Mouse (Mus musculus): ENCODE data around the gene Ift88. TPM values are rescaled to one million over a fixed set of nuclear protein-coding genes. Genes with fewer than 3 reads are reported as not detected.
A peak's percentile ranks its signal among the peaks of the same experiment; 100 is the strongest.

The Ift88 gene
- polyA plus RNA-seq, 1 experiment = not detected

DNA sequence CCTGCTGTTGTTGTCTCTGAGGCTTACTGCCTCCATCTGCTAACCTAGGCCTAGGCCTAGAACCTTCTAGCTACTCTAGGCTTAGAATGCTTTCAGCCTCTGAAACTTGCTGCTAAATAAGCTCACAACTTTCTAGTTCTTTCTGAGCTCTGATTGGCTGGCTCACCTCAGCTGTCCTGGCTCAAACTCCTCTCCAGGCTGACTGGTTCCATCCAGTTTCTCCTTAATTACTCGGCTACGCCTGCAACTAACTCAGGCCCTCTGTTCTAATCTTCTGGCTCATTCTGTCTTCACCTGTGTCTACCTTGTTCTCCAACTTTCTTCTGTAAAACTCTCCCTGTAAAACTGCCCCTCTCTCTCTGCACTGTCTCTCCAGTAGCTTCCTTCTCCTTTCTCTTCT lies 28.4 kb upstream of the Ift88 start:
- no peak for TF ChIP-seq GATA1 (IDR thresholded peaks at IDR 0.05; ENCODE audit: low read length)
- TF ChIP-seq TAL1 (IDR thresholded peaks at IDR 0.05; ENCODE audit: low read length) = no peak
- H3K36me3 ChIP-seq (ENCODE audit: control insufficient read depth) = no peaks in the 10 kb centered on the region
- H3K4me3 ChIP-seq (replicated peaks) = no peak overlapping the region
- H3K27me3 ChIP-seq (ENCODE audit: control insufficient read depth) = no peaks in the 10 kb centered on the region
- H3K4me1 ChIP-seq (ENCODE audit: control insufficient read depth) = peaks cover 26% of the 10 kb centered on the region
- no peaks in the 10 kb centered on the region for H3K9me3 ChIP-seq (ENCODE audit: control insufficient read depth, low read length)

DNA sequence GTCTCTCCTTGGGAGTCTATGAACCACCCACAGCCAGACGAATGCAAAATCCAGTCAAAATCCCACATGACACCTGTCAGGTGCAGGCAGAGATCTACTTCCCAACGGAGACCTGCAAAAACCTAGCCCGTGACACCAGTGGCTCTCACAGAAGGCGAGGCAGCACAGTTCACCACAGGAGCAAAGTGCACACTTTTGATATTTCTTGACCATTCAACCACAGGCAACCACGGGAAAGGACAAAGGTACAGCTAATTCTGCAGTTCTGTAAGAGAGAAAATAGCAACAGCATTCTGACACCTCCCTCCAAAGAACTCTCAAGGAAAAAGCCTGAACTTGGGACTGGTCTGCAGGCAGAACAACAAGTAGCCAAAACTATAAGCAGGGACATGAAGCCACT lies 26.6 kb upstream of the Ift88 start:
- Histone ChIP-seq H3K9me3 (ENCODE audit: control insufficient read depth, low read length) (no peaks in the 10 kb centered on the region; the same call in 1 of the 2 replicates), H3K36me3 (ENCODE audit: control insufficient read depth) (no peaks in the 10 kb centered on the region), H3K27me3 (ENCODE audit: control insufficient read depth) (no peaks in the 10 kb centered on the region), H3K4me3 (replicated peaks) (no peak overlapping the region), H3K4me1 (ENCODE audit: control insufficient read depth) (peaks cover 25% of the 10 kb centered on the region)
- TF ChIP-seq GATA1 (IDR thresholded peaks at IDR 0.05; ENCODE audit: low read length) (no peak), TAL1 (IDR thresholded peaks at IDR 0.05; ENCODE audit: low read length) (no peak)

DNA sequence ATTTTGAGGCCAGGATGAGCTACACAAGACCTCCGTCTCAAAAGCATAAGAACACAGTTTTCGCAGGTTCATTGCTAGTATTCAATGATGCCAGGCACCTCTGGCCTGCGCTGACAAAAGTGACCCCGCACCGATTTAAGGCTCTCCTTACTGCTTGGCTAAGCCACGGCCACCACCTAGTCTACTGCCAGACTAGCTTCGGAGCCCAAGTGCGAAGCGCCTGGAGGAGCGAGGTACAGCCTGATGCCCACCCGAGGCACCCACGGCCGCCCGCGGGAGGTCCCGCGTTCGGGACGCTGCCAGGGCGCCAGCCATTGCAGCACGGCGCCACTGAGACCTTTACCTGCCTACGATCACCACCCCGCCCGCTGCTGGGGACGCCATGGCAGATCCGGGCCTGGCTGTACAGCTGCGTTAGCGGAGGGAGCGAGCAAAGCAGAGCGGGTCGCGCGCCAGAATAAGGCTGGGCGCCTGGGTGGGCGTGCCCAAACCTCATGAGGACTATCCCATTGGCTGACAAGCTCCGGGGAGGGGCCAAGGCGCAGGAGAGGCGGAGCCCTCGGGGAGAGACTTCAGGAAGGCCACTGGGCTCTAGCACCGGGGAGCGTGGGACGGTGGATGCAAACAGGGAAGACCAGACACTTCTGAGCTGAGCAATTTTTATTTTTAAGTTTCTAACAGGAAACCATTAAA lies 25.7 kb upstream of the Ift88 start, which contains the start of gene Cryl1:
Cryl1 (minus strand) TSS at position 465 of the 693 bp plus-strand sequence.
- H3K4me3 ChIP-seq (replicated peaks) = peak within 1 kb of the TSS; percentile 78
- peaks cover 33% of the 10 kb centered on the region for H3K4me1 ChIP-seq (ENCODE audit: control insufficient read depth)
- no peaks in the 10 kb centered on the region for H3K36me3 ChIP-seq (ENCODE audit: control insufficient read depth)
- no peaks in the 10 kb centered on the region for H3K27me3 ChIP-seq (ENCODE audit: control insufficient read depth)
- no peaks in the 10 kb centered on the region; the same call in 1 of the 2 replicates for H3K9me3 ChIP-seq (ENCODE audit: control insufficient read depth, low read length)
- no peak for TF ChIP-seq TAL1 (IDR thresholded peaks at IDR 0.05; ENCODE audit: low read length)
- no peak for TF ChIP-seq GATA1 (IDR thresholded peaks at IDR 0.05; ENCODE audit: low read length)

DNA sequence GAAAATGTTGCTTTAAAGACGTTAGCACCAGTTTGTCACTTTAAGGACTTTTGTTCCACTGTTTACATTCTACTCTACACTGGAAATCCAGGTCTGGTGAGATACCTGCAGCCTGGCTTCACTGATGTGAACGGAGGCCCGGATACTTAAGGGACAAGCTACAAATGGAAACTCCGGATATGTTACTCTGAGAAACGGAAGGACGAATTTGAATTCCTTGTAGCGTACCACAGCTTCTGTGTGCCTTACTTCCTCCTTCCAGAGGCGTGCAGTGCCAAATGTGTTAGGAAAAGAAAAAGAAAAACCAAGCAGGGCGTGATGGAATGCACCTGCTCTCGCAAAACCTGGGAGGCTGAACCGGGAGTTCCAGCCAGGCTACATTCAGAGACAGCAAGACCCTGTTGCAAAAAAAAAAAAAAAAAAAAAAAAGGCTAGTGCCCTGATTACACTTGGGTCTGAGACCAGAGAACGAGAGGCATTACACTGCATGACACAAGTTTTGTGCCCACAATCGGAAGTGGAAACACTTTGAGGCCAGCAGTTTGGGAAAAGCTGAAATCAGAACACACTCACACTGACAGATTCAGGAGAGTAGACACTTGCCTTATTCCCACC lies 24.9 kb upstream of the Ift88 start:
- TF ChIP-seq GATA1 (IDR thresholded peaks at IDR 0.05; ENCODE audit: low read length) = no peak
- H3K4me1 ChIP-seq (ENCODE audit: control insufficient read depth) = peaks cover 39% of the 10 kb centered on the region

DNA sequence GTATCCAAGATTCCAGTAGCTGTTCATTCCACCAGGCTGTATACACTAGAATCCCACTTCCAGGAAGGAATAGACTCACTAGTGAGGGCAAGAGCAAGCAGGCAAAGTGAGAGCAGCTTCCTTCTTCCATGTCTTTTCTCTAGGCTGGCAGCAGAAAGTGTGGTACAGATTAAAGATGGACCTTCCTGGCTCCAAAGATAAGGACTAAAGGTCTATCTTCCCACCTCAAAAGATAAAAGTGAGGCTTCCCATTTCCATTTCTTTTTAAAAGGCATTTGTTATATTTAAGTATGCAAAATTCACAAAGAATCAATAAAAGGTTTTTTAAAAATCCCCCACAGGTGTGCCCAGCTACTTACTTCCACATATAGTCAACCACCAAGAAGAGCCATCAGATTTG lies 21.0 kb upstream of the Ift88 start:
- TF ChIP-seq TAL1 (IDR thresholded peaks at IDR 0.05; ENCODE audit: low read length) = no peak
- no peak for TF ChIP-seq GATA1 (IDR thresholded peaks at IDR 0.05; ENCODE audit: low read length)
- Histone ChIP-seq H3K4me1 (ENCODE audit: control insufficient read depth) (peaks cover 34% of the 10 kb centered on the region), H3K9me3 (ENCODE audit: control insufficient read depth, low read length) (no peaks in the 10 kb centered on the region; the same call in 1 of the 2 replicates), H3K4me3 (replicated peaks) (no peak overlapping the region), H3K36me3 (ENCODE audit: control insufficient read depth) (no peaks in the 10 kb centered on the region), H3K27me3 (ENCODE audit: control insufficient read depth) (no peaks in the 10 kb centered on the region)

More for the DNA sequence above, 24.9 kb upstream of the Ift88 start:
- H3K27me3 ChIP-seq (ENCODE audit: control insufficient read depth) = no peaks in the 10 kb centered on the region
- H3K9me3 ChIP-seq (ENCODE audit: control insufficient read depth, low read length) = no peaks in the 10 kb centered on the region; the same call in 1 of the 2 replicates
- peak overlapping the region; percentile 78 for H3K4me3 ChIP-seq (replicated peaks)
- no peaks in the 10 kb centered on the region for H3K36me3 ChIP-seq (ENCODE audit: control insufficient read depth)

DNA sequence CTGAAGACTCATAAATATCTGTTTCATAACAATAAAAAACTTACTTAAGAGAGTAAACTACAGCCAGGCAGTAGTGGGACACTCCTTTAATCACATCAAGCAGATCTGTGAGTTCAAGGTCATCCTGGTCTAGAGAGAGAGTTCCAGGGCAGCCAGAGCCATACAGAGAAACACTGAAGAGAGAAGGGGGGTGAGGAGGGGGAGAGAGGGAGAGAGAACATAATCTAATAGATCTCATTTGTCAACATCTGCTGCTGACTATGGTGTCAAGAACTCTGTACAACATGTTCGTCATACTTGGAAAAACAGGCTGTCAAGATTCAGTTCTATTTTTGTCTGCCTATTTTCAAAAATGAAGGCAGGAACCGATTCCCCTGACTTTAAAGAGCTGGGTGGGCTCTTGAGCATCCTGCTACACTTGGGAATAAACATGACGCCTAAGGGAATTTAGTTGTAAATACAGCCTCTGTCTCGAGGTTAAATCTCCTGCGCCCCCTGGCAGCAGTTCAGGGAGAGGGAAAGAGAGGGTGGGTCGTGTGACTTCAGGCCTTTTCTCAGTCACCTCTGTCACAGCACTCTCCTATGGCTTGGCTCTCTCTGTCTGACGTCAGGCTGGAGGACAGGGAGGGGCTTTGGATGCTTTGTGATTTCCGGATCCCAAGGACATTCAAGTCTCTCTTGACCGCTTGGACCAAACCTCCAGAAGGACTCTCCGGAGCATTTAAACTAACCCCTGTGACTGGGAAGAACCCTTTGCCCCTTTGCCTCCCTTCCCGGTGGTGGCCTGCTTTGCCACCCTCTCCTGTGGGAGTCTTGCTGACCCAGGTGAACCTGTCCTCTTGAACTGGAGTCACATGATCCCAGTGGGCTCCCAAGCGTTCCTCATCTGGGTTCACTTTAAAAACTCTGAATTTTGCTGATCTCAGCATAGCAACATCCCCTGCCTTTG lies 16.5 kb upstream of the Ift88 start:
- TF ChIP-seq TAL1 (IDR thresholded peaks at IDR 0.05; ENCODE audit: low read length) (no peak), GATA1 (IDR thresholded peaks at IDR 0.05; ENCODE audit: low read length) (no peak)
- H3K9me3 ChIP-seq (ENCODE audit: control insufficient read depth, low read length) = no peaks in the 10 kb centered on the region; the same call in 1 of the 2 replicates

DNA sequence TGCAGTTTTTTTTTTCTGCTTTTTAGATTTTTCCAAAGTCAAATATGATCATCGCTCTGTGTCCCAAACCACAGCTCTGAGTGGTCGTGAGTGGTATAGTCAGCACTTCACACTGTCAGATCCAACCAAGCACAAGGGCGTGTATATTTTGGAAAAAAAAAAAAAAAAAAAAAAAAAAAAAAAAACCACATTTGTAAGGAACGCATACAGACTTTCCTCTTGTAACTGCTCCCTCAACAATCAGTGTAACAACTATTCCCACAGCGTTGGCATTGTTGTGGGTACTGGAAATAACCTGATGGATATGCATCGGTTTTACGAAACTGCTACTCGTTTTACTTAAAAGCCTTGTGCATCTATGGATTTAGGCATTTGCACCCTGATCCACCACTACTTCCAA lies 15.8 kb upstream of the Ift88 start:
- H3K27me3 ChIP-seq (ENCODE audit: control insufficient read depth) = no peaks in the 10 kb centered on the region

More for the DNA sequence above, 16.5 kb upstream of the Ift88 start:
- Histone ChIP-seq H3K4me1 (ENCODE audit: control insufficient read depth) (peaks cover 16% of the 10 kb centered on the region), H3K4me3 (replicated peaks) (no peak overlapping the region), H3K27me3 (ENCODE audit: control insufficient read depth) (no peaks in the 10 kb centered on the region), H3K36me3 (ENCODE audit: control insufficient read depth) (no peaks in the 10 kb centered on the region)

DNA sequence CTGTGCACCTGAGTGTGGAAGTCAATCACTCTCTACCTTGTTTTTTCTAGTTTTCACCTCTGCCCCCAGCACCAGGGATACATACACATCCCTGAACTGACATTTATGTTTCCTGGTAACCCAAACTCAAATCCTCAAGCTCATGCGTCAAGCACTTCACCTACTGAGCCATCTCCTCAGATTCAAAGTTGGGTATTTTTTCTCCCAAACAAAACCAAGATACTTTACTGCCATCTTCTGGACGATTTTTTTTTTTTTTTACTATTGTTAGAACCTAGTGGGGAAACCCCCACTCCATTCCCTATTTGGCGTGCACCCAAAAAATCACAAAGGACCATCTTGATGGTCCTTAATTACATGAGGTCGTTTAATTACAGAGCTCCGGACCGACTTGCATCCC lies 14.8 kb upstream of the Ift88 start:
- H3K27me3 ChIP-seq (ENCODE audit: control insufficient read depth) = no peaks in the 10 kb centered on the region

More for the DNA sequence above, 15.8 kb upstream of the Ift88 start:
- H3K4me3 ChIP-seq (replicated peaks) = no peak overlapping the region
- peaks cover 11% of the 10 kb centered on the region for H3K4me1 ChIP-seq (ENCODE audit: control insufficient read depth)
- no peak for TF ChIP-seq GATA1 (IDR thresholded peaks at IDR 0.05; ENCODE audit: low read length)
- no peak for TF ChIP-seq TAL1 (IDR thresholded peaks at IDR 0.05; ENCODE audit: low read length)
- no peaks in the 10 kb centered on the region for H3K36me3 ChIP-seq (ENCODE audit: control insufficient read depth)
- H3K9me3 ChIP-seq (ENCODE audit: control insufficient read depth, low read length) = no peaks in the 10 kb centered on the region

More for the DNA sequence above, 14.8 kb upstream of the Ift88 start:
- peaks cover 2% of the 10 kb centered on the region; the same call in 1 of the 2 replicates for H3K4me1 ChIP-seq (ENCODE audit: control insufficient read depth)
- H3K9me3 ChIP-seq (ENCODE audit: control insufficient read depth, low read length) = no peaks in the 10 kb centered on the region
- no peaks in the 10 kb centered on the region for H3K36me3 ChIP-seq (ENCODE audit: control insufficient read depth)
- H3K4me3 ChIP-seq (replicated peaks) = no peak overlapping the region
- no peak for TF ChIP-seq GATA1 (IDR thresholded peaks at IDR 0.05; ENCODE audit: low read length)
- TF ChIP-seq TAL1 (IDR thresholded peaks at IDR 0.05; ENCODE audit: low read length) = no peak

Measured in erythroblast, embryonic 14.5 days (primary cell).